Mouse (Mus musculus) forebrain, embryonic 15.5 days (tissue): ENCODE data around the gene Pex3. TPM values are rescaled to one million over a fixed set of nuclear protein-coding genes. Genes with fewer than 3 reads are reported as not detected.

ENCODE experiments used
- ATAC-seq: fragments of 200-750 bp; cut with Nextera tagmentation; replicated peaks from 2 replicates; pipeline ENCODE4 v1.8.0; 2017; ENCODE audit warnings: mild to moderate bottlenecking, moderate TSS enrichment, moderate library complexity
- H3K27ac ChIP-seq: fragments of 300-500 bp; sonication (generic); replicated peaks from 2 replicates; pipeline ENCODE4 v1.5.1; 2015; ENCODE audit warnings: mild to moderate bottlenecking, inconsistent platforms
- H3K27me3 ChIP-seq: fragments of 300-500 bp; sonication (generic); 2 replicates; pipeline ENCODE4 v1.6.1; 2015; ENCODE audit warnings: inconsistent platforms
- H3K36me3 ChIP-seq: fragments of 300-500 bp; sonication (generic); 2 replicates; pipeline ENCODE4 v1.6.1; 2015; ENCODE audit warnings: mild to moderate bottlenecking, inconsistent platforms
- H3K4me1 ChIP-seq: fragments of 300-500 bp; sonication (generic); 2 replicates; pipeline ENCODE4 v1.6.1; 2015; ENCODE audit warnings: inconsistent platforms
- H3K4me2 ChIP-seq: fragments of 300-500 bp; sonication (generic); replicated peaks from 2 replicates; pipeline ENCODE4 v1.6.1; 2015; ENCODE audit warnings: mild to moderate bottlenecking, inconsistent platforms
- H3K4me3 ChIP-seq: fragments of 300-500 bp; sonication (generic); 2 replicates; pipeline ENCODE4 v1.5.1; 2015; ENCODE audit warnings: mild to moderate bottlenecking, inconsistent platforms
- H3K9ac ChIP-seq: fragments of 300-500 bp; sonication (generic); replicated peaks from 2 replicates; pipeline ENCODE4 v1.6.1; 2015; ENCODE audit warnings: mild to moderate bottlenecking, inconsistent platforms
- H3K9me3 ChIP-seq: fragments of 300-500 bp; sonication (generic); 2 replicates; pipeline ENCODE4 v1.6.1; 2016; ENCODE audit warnings: inconsistent platforms
- WGBS: fragments of 180-500 bp; shearing (Covaris S2); methylation state at CpG from one replicate; pipeline ENCODE4 v1.1.7; 2015; ENCODE audit warnings: mixed read lengths; 5-methylcytosine and 5-hydroxymethylcytosine counted together
- polyA plus RNA-seq: library from polyadenylated mRNA; unstranded; fragments of >200 nt; fragmentation: Nextera tagmentation; extraction: Ambion mirVana; gene quantifications from 2 replicates; pipeline ENCODE4 v1.2.1, GENCODE M21; 2015

Gene Pex3
- polyA plus RNA-seq, 1 experiment from 2014 or later = 30.7 TPM

DNA sequence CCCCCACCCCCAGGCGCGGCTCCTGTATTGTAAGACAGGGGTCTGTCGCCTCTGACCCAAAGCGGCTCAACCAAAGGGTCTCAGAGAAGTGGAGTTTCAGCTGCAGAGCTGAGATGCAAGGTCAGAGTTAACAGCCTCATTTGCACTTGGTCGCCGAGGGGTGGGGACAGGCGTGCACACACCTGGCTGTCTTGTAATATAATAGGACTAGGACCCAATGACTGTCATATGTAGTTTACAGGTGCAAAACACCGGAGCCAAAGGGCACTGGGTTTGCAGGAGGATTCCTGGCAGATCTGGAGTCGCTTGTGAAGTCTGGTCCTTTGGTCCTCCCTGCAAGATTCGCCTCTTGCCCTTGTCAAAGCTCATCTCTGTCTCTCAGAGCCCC is 78.4 kb downstream of the Pex3 start:
- 8% methylated on average over 10 of the region's 10 CpGs for WGBS
- peak overlapping the region; percentile 48 for H3K9ac ChIP-seq
- H3K27ac ChIP-seq = no peak overlapping the region
- 0 out of 2 replicates have a peak, but pooled peaks cover 11% of the 10 kb centered on the region for H3K27me3 ChIP-seq
- peak; percentile 39 for ATAC-seq
- H3K9me3 ChIP-seq = no peaks in the 10 kb centered on the region
- peaks cover 12% of the 10 kb centered on the region for H3K4me1 ChIP-seq
- peak overlapping the region; percentile 100 for H3K4me2 ChIP-seq
- no peaks in the 10 kb centered on the region for H3K36me3 ChIP-seq
- peak overlapping the region; percentile 57 for H3K4me3 ChIP-seq

Other genes starting within 250 kb of the Pex3 start
- 8.4 TPM in 2 replicates for gene Phactr2, start 78.7 kb downstream of the Pex3 start, polyA plus RNA-seq
- gene Fuca2, start 53.6 kb downstream of the Pex3 start, polyA plus RNA-seq = 19.7 and 21.8 TPM in 2 replicates
- 2.0 and 2.2 TPM in 2 replicates for gene Adat2, start 248 bp downstream of the Pex3 start, polyA plus RNA-seq